In the genomic region with DNA sequence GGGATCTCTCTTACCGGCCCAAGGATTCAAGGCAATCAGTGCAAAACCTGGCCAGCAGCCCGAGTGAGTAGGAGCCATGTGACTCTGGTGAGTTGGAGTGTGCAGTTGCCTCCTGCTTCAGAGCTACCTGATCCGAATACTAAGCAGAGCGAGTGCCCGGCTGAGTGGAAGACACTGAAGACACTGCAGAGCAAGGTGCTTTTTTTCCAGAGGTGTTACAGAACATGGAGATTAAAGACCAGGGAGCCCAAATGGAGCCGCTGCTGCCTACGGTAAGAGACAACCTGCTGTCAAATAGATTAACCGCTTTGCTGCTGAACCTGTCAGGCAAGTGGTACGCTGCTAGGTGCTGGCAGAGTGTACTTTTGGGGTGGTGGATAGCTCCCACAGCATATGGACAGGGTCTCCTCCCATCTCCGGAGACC, we compare ENCODE assay signal across 9 mouse cellular contexts. TPM values are rescaled to one million over a fixed set of nuclear protein-coding genes. Genes with fewer than 3 reads are reported as not detected.
DNase-seq lines count a peak whose midpoint lies in the region; ATAC-seq and TF ChIP-seq lines count a peak whose summit lies in the region.
"Had no signal": no experiment of that assay in that cellular context is flagged by ENCODE, and none has a peak within 500 bp of the region (broad histone marks: within the 10 kb centered on the region; RNA-seq: fewer than 3 reads in every experiment).

Gene Slc4a10 (plus strand): TSS at position 42 of the 425 bp plus-strand sequence.

- H3K4me3 ChIP-seq in heart, embryonic 16.5 days (ENCODE audit: low read length): peak within 1 kb of the TSS; percentile 70
- peak within 1 kb of the TSS; percentile 62 for H3K4me3 ChIP-seq in embryonic facial prominence, embryonic 10.5 days
- peak within 1 kb of the TSS; percentile 51 for H3K4me3 ChIP-seq in hindbrain, postnatal 0 days (ENCODE audit: low read length)
- peak within 1 kb of the TSS; percentile 35 for H3K4me3 ChIP-seq in limb, embryonic 11.5 days (ENCODE audit: low read depth, low read length)

- no peak for DNase-seq in heart, postnatal 14 days
- DNase-seq in embryonic facial prominence, embryonic 10.5 days (ENCODE audit: low spot score): peak; percentile 13
- peak; percentile 84 for DNase-seq in hindbrain, postnatal 0 days (ENCODE audit: low spot score)
- peak; percentile 25 for DNase-seq in limb, embryonic 11.5 days (ENCODE audit: low spot score)
- peak; percentile 19 for DNase-seq in retina, embryonic 14.5 days (ENCODE audit: low spot score)
- DNase-seq in testis, postnatal 14 days (ENCODE audit: low spot score): no peak
- DNase-seq in urinary bladder, postnatal 14 days (ENCODE audit: low spot score): no peak

- H3K4me2 ChIP-seq in heart, embryonic 16.5 days (ENCODE audit: low read depth, low read length): peak within 1 kb of the TSS; percentile 84
- H3K4me2 ChIP-seq in hindbrain, postnatal 0 days (ENCODE audit: low read depth, low read length): peak within 1 kb of the TSS; percentile 58
- H3K4me2 ChIP-seq in limb, embryonic 11.5 days (ENCODE audit: low read depth, severe bottlenecking): peak within 1 kb of the TSS; percentile 54

- H3K27me3 ChIP-seq in heart, embryonic 16.5 days (ENCODE audit: control insufficient read depth, insufficient read depth, low read length): no peaks in the 10 kb centered on the region
- H3K27me3 ChIP-seq in embryonic facial prominence, embryonic 10.5 days (replicated peaks; ENCODE audit: low read depth, poor library complexity, severe bottlenecking): peaks cover 16% of the 10 kb centered on the region
- no peaks in the 10 kb centered on the region for H3K27me3 ChIP-seq in hindbrain, postnatal 0 days (ENCODE audit: insufficient read depth, low read length)
- H3K27me3 ChIP-seq in limb, embryonic 11.5 days (ENCODE audit: control insufficient read depth, insufficient read depth, low read length): peaks cover 4% of the 10 kb centered on the region; the same call in 1 of the 2 replicates

- no peak within 1 kb of the TSS for H3K27ac ChIP-seq in heart, embryonic 16.5 days (ENCODE audit: low read length)
- H3K27ac ChIP-seq in embryonic facial prominence, embryonic 10.5 days (replicated peaks): no peak within 1 kb of the TSS
- H3K27ac ChIP-seq in hindbrain, postnatal 0 days: peak within 1 kb of the TSS; percentile 92
- no peak within 1 kb of the TSS for H3K27ac ChIP-seq in limb, embryonic 11.5 days (replicated peaks; ENCODE audit: low read depth, low read length)

- peaks cover 5% of the 10 kb centered on the region for H3K4me1 ChIP-seq in heart, embryonic 16.5 days (ENCODE audit: control insufficient read depth, insufficient read depth, low read length)
- peaks cover 16% of the 10 kb centered on the region for H3K4me1 ChIP-seq in embryonic facial prominence, embryonic 10.5 days
- no peaks in the 10 kb centered on the region for H3K4me1 ChIP-seq in hindbrain, postnatal 0 days (ENCODE audit: insufficient read depth, low read length)
- H3K4me1 ChIP-seq in limb, embryonic 11.5 days (ENCODE audit: control insufficient read depth, insufficient read depth, low read length): no peaks in the 10 kb centered on the region

- WGBS in heart, embryonic 16.5 days: 14% methylated on average over 10 of the region's 10 CpGs
- WGBS in embryonic facial prominence, embryonic 10.5 days: 16% methylated on average over 10 of the region's 10 CpGs
- WGBS in hindbrain, postnatal 0 days: 8% methylated on average over 10 of the region's 10 CpGs
- 19% methylated on average over 10 of the region's 10 CpGs for WGBS in limb, embryonic 11.5 days

- H3K9me3 ChIP-seq in heart, embryonic 16.5 days (replicated peaks; ENCODE audit: control insufficient read depth, low read length): no peaks in the 10 kb centered on the region
- no peaks in the 10 kb centered on the region for H3K9me3 ChIP-seq in embryonic facial prominence, embryonic 10.5 days
- H3K9me3 ChIP-seq in hindbrain, postnatal 0 days (ENCODE audit: low read length): no peaks in the 10 kb centered on the region
- no peaks in the 10 kb centered on the region for H3K9me3 ChIP-seq in limb, embryonic 11.5 days (ENCODE audit: control insufficient read depth, low read length)

- TF ChIP-seq CTCF in hindbrain, postnatal 0 days (IDR thresholded peaks at IDR 0.05; ENCODE audit: low read depth): no peak

- no peak; the same call in 1 of the 2 replicates for ATAC-seq in heart, embryonic 16.5 days (replicated peaks; ENCODE audit: extremely low read depth, insufficient read depth, low FRiP score)
- ATAC-seq in hindbrain, postnatal 0 days: peak; percentile 84
- no peak for ATAC-seq in limb, embryonic 11.5 days (ENCODE audit: insufficient number of reproducible peaks, low FRiP score, low TSS enrichment, low read depth)

- H3K36me3 ChIP-seq in heart, embryonic 16.5 days (ENCODE audit: control insufficient read depth, insufficient read depth): no peaks in the 10 kb centered on the region
- no peaks in the 10 kb centered on the region for H3K36me3 ChIP-seq in embryonic facial prominence, embryonic 10.5 days (replicated peaks)
- no peaks in the 10 kb centered on the region for H3K36me3 ChIP-seq in hindbrain, postnatal 0 days (ENCODE audit: insufficient read depth, low read length)
- no peaks in the 10 kb centered on the region for H3K36me3 ChIP-seq in limb, embryonic 11.5 days (ENCODE audit: control insufficient read depth, insufficient read depth, low read length)

- H3K9ac ChIP-seq in heart, embryonic 16.5 days (ENCODE audit: low read length): peak within 1 kb of the TSS; percentile 69
- H3K9ac ChIP-seq in hindbrain, postnatal 0 days (replicated peaks; ENCODE audit: low read length): peak within 1 kb of the TSS; percentile 68
- H3K9ac ChIP-seq in limb, embryonic 11.5 days (ENCODE audit: low read length): no peak within 1 kb of the TSS

- intact Hi-C loops in heart, postnatal 14 days (cut with DNase I): no loop called here

RNA-seq across cellular contexts. Expression of gene Slc4a10, which starts in this region (rescaled TPM):
- 0.09 and 0.18 TPM in 2 replicates for polyA plus RNA-seq in heart, embryonic 16.5 days (2015; fragmentation: Nextera tagmentation; extraction: Ambion mirVana)
- total RNA-seq in heart, postnatal 14 days (2021): not detected
- 0.03 and 0.05 TPM in 2 replicates for polyA plus RNA-seq in embryonic facial prominence, embryonic 10.5 days (2016; fragmentation: Nextera tagmentation; extraction: Ambion mirVana)
- total RNA-seq in hindbrain, postnatal 0 days (2014; rRNA removed): 60.8 and 74.4 TPM in 2 replicates
- 26.0 and 26.8 TPM in 2 replicates for polyA plus RNA-seq in hindbrain, postnatal 0 days (2015; fragmentation: Nextera tagmentation; extraction: Ambion mirVana)
- not detected in 2 replicates for polyA plus RNA-seq in limb, embryonic 11.5 days (2014; fragmentation: Nextera tagmentation; extraction: Ambion mirVana)
- total RNA-seq: heart, postnatal 10 days had no signal

Comparison
In these comparisons a context has a peak if more than half of its experiments do, and no peak if none do; other contexts are left out.
1. RNA of gene Slc4a10 (total RNA-seq): 60.8 to 74.4 TPM in hindbrain, postnatal 0 days; not detected in heart, postnatal 14 days; every median in the first group is over 10 times any median in the second.
2. RNA of gene Slc4a10 (polyA plus RNA-seq): 26.0 to 26.8 TPM in hindbrain, postnatal 0 days; 0.09 to 0.18 TPM in heart, embryonic 16.5 days, 0.03 to 0.05 TPM in embryonic facial prominence, embryonic 10.5 days and not detected in limb, embryonic 11.5 days; every median in the first group is over 10 times any median in the second.
3. Peak in DNase-seq and H3K4me3 ChIP-seq in embryonic facial prominence, embryonic 10.5 days; RNA of the gene not detected or under 1 TPM.
4. Peak in DNase-seq, H3K4me3 ChIP-seq and H3K4me2 ChIP-seq in limb, embryonic 11.5 days; RNA of the gene not detected or under 1 TPM.
5. DNase-seq: peak in hindbrain, postnatal 0 days (single experiment) and retina, embryonic 14.5 days (single experiment); none in heart, postnatal 14 days (0 of 2), testis, postnatal 14 days (single experiment) and urinary bladder, postnatal 14 days (single experiment).
6. Peak in every context shown above with its lines, with median percentiles within 50 percentile points of each other: H3K4me2 ChIP-seq and H3K4me3 ChIP-seq.